Mouse (Mus musculus): ENCODE data around the gene Cntfr.
"Not testable (repeated sequence)": the region's sequence is repeated elsewhere in the genome, so short reads cannot be mapped to it uniquely, and the experiment has no call there.

GRCm38 (mm10) chr4:41688562-41688961 is 8.3 kb downstream of the Cntfr start:
- not testable (repeated sequence) for TF ChIP-seq CTCF (IDR thresholded peaks at IDR 0.05; ENCODE audit: low read depth); EP300 (optimal IDR thresholded peaks at IDR 0.05)
